Mouse (Mus musculus) heart, embryonic 14.5 days (tissue): ENCODE measurements at regions not wholly inside any gene's neighbourhood (a gene's known extent, or its start where the extent isn't known, plus 50 kb on each side); places are given as distances from the start of the nearest gene placed in this dataset.
A peak's percentile ranks its signal among the peaks of the same experiment; 100 is the strongest.

Source experiments
- ATAC-seq: fragments of 200-750 bp; cut with Nextera tagmentation; 2 replicates; pipeline ENCODE4 v1.8.0; 2017; ENCODE audit warnings: low read depth, moderate TSS enrichment; ENCODE audit not compliant: insufficient number of reproducible peaks, insufficient read depth, low FRiP score
- H3K27ac ChIP-seq, 2 experiments: fragments of 200-500 bp in 1 of 2; fragments of 300-500 bp in 1 of 2; sonication (generic) in 1 of 2; replicated peaks in 1 of 2; 2 replicates each; pipeline ENCODE4 v1.5.1; 2012 to 2014; ENCODE audit warnings: low read depth in 2 of 2, low read length in 2 of 2, control low read depth in 1 of 2, mild to moderate bottlenecking in 1 of 2, mixed read lengths in 1 of 2; ENCODE audit not compliant: control insufficient read depth in 1 of 2, insufficient read depth in 1 of 2
- H3K27me3 ChIP-seq: fragments of 300-500 bp; sonication (generic); 2 replicates; pipeline ENCODE4 v1.6.1; 2014; ENCODE audit warnings: mild to moderate bottlenecking, low read length, control low read depth; ENCODE audit not compliant: control insufficient read depth, insufficient read depth
- H3K36me3 ChIP-seq: fragments of 300-500 bp; sonication (generic); 2 replicates; pipeline ENCODE4 v1.6.1; 2014; ENCODE audit warnings: mild to moderate bottlenecking, control low read depth, low read length, mixed read lengths; ENCODE audit not compliant: control insufficient read depth, insufficient read depth
- H3K4me1 ChIP-seq, 2 experiments: fragments of 200-500 bp in 1 of 2; fragments of 300-500 bp in 1 of 2; sonication (generic) in 1 of 2; 2 replicates each; pipeline ENCODE4 v1.6.1; 2012 to 2014; ENCODE audit warnings: low read length in 2 of 2, control low read depth in 1 of 2, mixed read lengths in 1 of 2; ENCODE audit not compliant: control insufficient read depth in 2 of 2, insufficient read depth in 2 of 2
- H3K4me2 ChIP-seq: fragments of 300-500 bp; sonication (generic); 2 replicates; pipeline ENCODE4 v1.6.1; 2014; ENCODE audit warnings: mild to moderate bottlenecking, low read length
- H3K4me3 ChIP-seq, 2 experiments: fragments of 200-500 bp in 1 of 2; fragments of 300-500 bp in 1 of 2; sonication (generic) in 1 of 2; 2 replicates each; pipeline ENCODE4 v1.5.1; 2012 to 2014; ENCODE audit warnings: low read length in 2 of 2, mild to moderate bottlenecking in 2 of 2, control low read depth in 1 of 2, low read depth in 1 of 2, moderate library complexity in 1 of 2; ENCODE audit not compliant: control insufficient read depth in 1 of 2, insufficient read depth in 1 of 2
- H3K9ac ChIP-seq: fragments of 300-500 bp; sonication (generic); 2 replicates; pipeline ENCODE4 v1.6.1; 2014; ENCODE audit warnings: mild to moderate bottlenecking, low read length
- H3K9me3 ChIP-seq: fragments of 300-500 bp; sonication (generic); 2 replicates; pipeline ENCODE4 v1.6.1; 2016; ENCODE audit warnings: low read length, control low read depth; ENCODE audit not compliant: control insufficient read depth
- WGBS: fragments of 180-500 bp; shearing (Covaris S2); extraction: QIAGEN DNeasy Blood & Tissue Kit; methylation state at CpG from one replicate; pipeline ENCODE4 v1.1.7; 2014; 5-methylcytosine and 5-hydroxymethylcytosine counted together

DNA sequence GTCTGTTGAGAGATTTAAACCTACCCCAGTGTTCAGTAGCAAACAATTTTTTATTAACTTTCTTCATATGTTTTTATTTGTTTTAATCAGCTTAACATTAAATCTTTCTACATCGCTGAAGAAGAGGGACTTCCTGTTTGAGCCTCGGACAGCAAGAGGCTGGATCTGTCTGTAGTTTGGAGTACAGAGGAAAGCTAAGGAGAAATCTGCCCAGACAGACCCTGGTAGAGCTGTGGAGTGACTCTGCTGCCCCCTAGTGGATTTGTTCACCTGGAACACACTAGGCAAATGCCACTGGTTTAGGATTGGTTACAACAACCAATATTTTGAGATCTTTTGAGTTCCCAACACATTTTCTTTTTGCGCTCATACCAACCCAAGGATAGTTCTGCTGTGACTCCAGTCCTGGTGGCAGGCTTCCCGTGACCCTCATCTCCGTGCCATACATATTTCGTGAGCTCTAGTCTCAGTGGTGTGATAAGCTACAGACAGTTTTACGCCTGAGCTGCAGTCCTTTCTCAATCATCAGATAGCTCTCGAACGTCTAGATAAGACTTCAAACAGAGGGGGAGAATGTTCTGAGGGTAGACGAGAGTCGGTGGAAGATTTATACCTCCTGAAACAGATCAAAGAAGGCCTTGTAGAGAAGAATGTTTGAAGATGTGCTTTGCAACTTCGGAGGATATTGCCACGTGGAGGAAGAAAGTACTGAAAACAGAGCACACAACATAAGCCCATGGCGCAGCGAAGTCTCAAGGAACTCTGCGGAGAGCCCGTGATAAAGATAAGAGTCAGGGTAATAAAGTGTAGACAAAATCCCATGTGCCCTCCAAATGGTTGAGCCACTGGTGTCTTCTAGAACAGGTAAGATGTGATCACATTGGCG lies 119.0 kb upstream of the Nabp1 start:
- ATAC-seq = peak; percentile 75; the same call in 1 of the 2 replicates
- Histone ChIP-seq H3K9me3 (no peaks in the 10 kb centered on the region), H3K4me3 (peak overlapping the region in 1 of 2 experiments; percentile 13; a peak in 1 of 4 replicates), H3K4me1 (peaks cover 4 to 5% of the 10 kb centered on the region in 2 experiments; a peak in 1 of 4 replicates), H3K27me3 (no peaks in the 10 kb centered on the region), H3K27ac (no peak overlapping the region), H3K9ac (peak overlapping the region; percentile 57), H3K4me2 (peak overlapping the region; percentile 63), H3K36me3 (no peaks in the 10 kb centered on the region)
- WGBS = 17% methylated on average over 18 of the region's 18 CpGs

DNA sequence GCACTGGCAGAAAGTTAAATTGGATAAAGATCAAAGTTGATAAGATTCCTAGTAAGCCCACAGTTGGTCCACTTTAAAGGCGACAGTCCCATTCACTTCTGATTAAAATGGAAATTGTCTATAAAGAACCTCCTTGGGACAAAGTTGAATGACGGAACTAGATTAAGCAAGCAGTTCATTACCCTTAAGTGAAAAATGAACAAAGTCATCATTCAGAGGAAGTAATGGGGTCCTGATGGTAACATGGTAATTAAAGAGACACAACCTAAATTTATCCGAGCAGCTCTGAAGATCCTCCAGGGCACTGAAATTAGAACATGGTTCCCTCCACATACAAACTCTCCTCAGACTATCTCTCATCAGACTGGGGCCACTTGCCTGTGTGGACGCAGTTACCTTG lies 116.4 kb upstream of the Nabp1 start:
- Histone ChIP-seq H3K36me3 (no peaks in the 10 kb centered on the region), H3K27ac (no peak overlapping the region), H3K4me1 (peaks cover 6 to 7% of the 10 kb centered on the region in 2 experiments; a peak in 1 of 4 replicates), H3K9ac (no peak overlapping the region), H3K27me3 (no peaks in the 10 kb centered on the region), H3K4me3 (no peak overlapping the region), H3K4me2 (no peak overlapping the region), H3K9me3 (no peaks in the 10 kb centered on the region)
- 87% methylated on average over 4 of the region's 4 CpGs for WGBS
- ATAC-seq = no peak

DNA sequence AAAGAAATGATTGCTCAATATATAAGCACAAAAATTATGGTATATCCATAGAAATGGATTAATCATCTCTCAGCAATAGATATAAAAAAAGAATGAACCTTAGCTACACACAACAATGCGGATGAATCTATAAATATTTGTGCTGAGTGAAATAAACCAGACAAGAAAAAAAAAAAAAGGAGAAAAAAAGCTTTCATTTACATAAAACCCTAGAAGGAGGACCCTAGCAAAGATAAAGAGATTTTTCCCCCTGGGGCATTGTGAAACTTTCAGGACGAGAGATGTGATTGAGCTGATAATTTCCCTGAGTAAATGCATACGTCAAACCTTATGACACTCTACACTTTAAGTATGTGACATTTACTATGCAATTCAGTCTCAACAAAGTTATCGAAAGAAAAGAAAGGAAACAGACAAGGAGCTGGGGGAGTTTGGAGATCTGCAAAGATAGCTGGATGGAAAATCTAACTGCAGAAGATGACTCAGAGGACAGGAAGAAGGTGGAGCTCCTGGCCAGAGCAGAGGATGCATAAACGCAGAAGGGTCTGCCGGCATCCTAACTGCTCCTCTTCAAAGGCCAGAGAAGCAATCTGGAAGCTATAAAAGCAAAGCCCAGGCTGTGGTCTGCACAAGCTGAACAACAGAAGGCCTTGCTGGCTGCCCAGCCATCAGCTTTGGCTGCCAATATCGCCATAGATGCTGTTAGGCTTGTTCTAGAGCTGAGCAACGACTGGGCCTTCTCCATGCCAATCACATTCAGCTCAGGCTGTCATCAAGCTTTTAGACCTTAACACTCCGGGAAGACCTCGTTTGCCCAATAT lies 115.6 kb upstream of the Nabp1 start:
- 47% methylated on average over 10 of the region's 10 CpGs for WGBS
- H3K27me3 ChIP-seq = no peaks in the 10 kb centered on the region
- H3K4me2 ChIP-seq = no peak overlapping the region
- H3K4me1 ChIP-seq = peaks cover 6 to 7% of the 10 kb centered on the region in 2 experiments; a peak in 1 of 4 replicates
- ATAC-seq = no peak
- no peaks in the 10 kb centered on the region for H3K36me3 ChIP-seq
- no peak overlapping the region for H3K4me3 ChIP-seq
- 0 out of 4 replicates have a peak overlapping the region, but pooled peaks of 1 of the 2 experiments have one; percentile 21 for H3K27ac ChIP-seq
- H3K9ac ChIP-seq = no peak overlapping the region
- no peaks in the 10 kb centered on the region for H3K9me3 ChIP-seq

DNA sequence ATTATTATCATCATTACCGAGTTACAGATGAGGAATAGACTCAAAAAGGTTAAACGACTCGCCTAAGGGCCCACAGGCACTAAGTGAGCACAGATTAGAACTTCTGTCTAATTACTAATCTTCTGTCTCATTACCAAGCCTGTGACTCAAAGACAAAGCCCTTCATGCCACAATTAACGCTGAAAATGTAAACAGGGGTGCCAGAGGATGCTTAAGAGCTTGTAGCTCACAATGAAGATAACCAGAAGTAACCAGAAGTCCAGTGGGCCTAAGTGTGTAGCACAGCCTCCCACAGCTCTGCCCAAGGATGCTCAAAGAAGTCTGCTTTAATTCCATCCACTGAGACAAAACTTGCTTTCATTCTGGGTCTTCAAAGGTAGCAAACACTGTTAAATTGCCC lies 113.7 kb upstream of the Nabp1 start:
- Histone ChIP-seq H3K4me2 (no peak overlapping the region), H3K27ac (no peak overlapping the region), H3K9me3 (no peaks in the 10 kb centered on the region), H3K27me3 (no peaks in the 10 kb centered on the region), H3K4me1 (peaks cover 2 to 5% of the 10 kb centered on the region in 2 experiments; a peak in 1 of 4 replicates), H3K9ac (no peak overlapping the region), H3K4me3 (no peak overlapping the region), H3K36me3 (no peaks in the 10 kb centered on the region)
- no peak for ATAC-seq
- WGBS = 39% methylated on average over 4 of the region's 4 CpGs

DNA sequence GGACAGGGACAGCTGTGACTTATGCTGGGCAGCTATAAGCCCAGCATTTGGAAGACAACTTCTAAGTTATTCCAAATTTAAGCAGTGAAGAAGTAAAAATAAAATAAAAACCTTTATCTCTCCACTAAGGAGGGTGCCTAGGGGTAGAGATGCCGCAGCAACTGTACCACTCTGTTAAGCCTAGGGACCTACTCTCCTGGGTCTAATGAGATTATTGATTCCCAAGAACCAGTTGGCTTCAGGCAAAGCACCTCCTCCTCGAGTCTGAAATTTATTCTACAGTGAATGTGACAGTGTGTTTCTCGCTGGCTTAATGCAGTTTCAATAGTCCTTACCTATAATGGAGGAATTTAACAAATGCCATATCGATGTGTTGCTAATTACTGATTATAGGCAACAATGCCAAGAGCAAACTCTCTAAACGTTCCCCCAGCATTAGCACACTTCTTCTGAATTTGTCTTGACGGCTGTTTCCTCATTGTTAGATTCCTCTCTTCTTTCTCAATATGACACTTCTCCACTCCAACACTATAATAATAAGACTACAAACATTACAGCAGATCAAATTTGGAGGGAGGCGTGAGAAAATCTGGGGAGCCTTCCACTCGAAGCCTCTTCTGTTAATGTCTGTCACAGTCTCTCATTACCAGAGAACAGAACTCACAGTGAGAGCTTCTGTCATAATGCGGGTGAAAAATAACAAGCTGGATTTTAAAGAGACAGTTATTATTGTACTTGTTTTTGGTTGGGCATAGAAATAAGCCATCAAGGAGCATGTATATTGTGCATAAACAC lies 112.6 kb upstream of the Nabp1 start:
- H3K27me3 ChIP-seq = no peaks in the 10 kb centered on the region
- no peak overlapping the region for H3K27ac ChIP-seq
- peaks cover 2 to 5% of the 10 kb centered on the region in 2 experiments; a peak in 1 of 4 replicates for H3K4me1 ChIP-seq
- no peak for ATAC-seq
- H3K9ac ChIP-seq = no peak overlapping the region
- H3K9me3 ChIP-seq = no peaks in the 10 kb centered on the region
- no peaks in the 10 kb centered on the region for H3K36me3 ChIP-seq
- WGBS = 69% methylated on average over 9 of the region's 9 CpGs
- H3K4me2 ChIP-seq = no peak overlapping the region
- no peak overlapping the region for H3K4me3 ChIP-seq

DNA sequence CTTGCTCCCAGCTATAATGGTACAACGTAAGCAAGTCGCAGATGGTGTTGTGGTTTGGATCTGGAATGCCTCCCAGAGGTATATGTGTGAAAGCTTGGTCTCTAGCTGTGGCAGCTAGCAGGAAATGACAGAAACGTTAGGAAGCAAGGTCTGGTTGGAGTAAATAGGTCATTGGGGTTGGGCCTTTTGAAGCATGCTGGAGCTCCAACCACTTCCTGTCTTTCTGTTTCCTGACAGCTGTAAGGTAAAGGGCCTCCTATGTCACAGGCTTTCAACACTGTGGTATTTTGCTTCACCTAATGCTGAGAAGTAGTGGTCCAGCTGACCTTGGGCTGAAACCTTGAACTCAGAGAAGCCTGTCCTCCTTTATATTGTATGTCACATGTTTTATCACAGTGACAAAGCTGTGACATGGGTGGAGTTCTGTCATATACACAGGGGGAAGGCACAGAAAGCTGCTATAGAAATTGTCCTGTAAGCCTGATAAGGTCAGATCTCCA lies 106.8 kb upstream of the Nabp1 start:
- 23% methylated on average over 3 of the region's 3 CpGs for WGBS
- Histone ChIP-seq H3K9me3 (no peaks in the 10 kb centered on the region), H3K27ac (no peak overlapping the region), H3K36me3 (no peaks in the 10 kb centered on the region), H3K4me1 (no peaks in the 10 kb centered on the region; a peak in 1 of 4 replicates), H3K27me3 (no peaks in the 10 kb centered on the region), H3K9ac (no peak overlapping the region), H3K4me3 (no peak overlapping the region), H3K4me2 (no peak overlapping the region)
- peak; percentile 39; the same call in 1 of the 2 replicates for ATAC-seq

DNA sequence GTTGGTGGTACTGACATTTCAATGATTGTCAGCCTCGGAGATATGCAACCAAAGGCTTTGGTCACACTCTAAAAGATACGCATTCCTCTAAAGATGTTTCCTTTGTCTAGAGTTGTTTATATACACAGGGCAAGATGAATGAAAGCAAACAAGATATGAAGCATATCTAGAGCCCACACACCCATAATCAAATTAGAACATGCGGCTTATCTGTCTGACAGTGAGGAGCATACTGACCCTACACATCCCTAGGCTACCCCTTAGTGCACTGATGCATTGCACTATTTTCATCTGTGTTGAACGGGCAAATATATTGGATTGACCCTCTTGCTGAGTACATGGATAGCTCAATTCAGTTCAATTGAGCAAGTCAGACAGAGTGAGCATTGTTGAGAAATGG lies 105.6 kb upstream of the Nabp1 start:
- H3K27me3 ChIP-seq = no peaks in the 10 kb centered on the region
- H3K27ac ChIP-seq = no peak overlapping the region
- ATAC-seq = no peak
- H3K9ac ChIP-seq = no peak overlapping the region
- no peaks in the 10 kb centered on the region; a peak in 1 of 4 replicates for H3K4me1 ChIP-seq
- WGBS = 60% methylated on average over 4 of the region's 4 CpGs
- no peak overlapping the region for H3K4me2 ChIP-seq
- no peak overlapping the region for H3K4me3 ChIP-seq
- H3K36me3 ChIP-seq = no peaks in the 10 kb centered on the region
- H3K9me3 ChIP-seq = no peaks in the 10 kb centered on the region
